Mouse (Mus musculus): ENCODE measurements at regions not wholly inside any gene's neighbourhood (a gene's known extent, or its start where the extent isn't known, plus 50 kb on each side); places are given as distances from the start of the nearest gene placed in this dataset.

GRCm38 (mm10) chr16:9303134-9303533 lies 473.2 kb downstream of the 1810013L24Rik start:
- DNase-seq: no peak
- intact Hi-C loops (cut with DNase I): no loop called here

DNA sequence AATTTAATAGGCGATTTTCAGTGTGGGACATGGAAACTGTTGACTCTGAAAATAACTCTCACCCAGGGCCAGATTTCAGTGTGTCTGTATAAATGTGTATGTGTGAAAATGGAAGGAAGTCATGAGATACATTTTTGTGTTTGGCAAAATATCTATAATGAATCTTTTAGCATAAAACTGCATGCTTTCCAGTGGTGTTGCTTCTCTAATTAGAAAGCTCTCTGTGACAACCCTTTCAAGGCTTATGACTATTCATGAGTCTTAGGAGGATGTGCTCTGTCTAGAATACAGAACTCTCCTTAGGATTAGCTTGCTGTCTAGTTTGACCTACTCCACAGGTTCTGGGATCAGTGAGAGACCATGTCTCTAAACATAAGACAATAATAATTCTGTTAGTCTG lies 474.2 kb downstream of the 1810013L24Rik start:
- DNase-seq: no peak
- intact Hi-C loops (cut with DNase I): no loop called here

DNA sequence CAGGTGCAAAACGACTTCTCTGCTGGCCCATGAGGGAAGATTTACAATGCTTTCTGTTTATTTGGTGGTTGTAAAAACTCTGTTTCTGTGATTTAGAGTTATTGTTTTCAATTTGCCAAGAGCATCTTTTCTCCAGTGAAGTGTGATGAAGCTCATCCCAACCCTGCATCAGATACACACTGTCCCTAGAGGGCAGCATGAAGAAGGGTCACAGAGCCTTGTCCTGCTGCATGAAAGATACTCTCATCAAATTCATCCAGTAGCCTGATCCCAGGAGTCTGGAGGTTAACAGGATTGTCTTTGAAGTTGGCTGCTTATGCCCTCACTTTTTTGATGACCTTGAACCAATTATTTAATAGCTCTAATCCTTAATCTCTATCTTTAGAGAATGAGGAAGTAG lies 480.8 kb downstream of the 1810013L24Rik start:
- intact Hi-C loops (cut with DNase I): no loop called here
- DNase-seq: no peak

DNA sequence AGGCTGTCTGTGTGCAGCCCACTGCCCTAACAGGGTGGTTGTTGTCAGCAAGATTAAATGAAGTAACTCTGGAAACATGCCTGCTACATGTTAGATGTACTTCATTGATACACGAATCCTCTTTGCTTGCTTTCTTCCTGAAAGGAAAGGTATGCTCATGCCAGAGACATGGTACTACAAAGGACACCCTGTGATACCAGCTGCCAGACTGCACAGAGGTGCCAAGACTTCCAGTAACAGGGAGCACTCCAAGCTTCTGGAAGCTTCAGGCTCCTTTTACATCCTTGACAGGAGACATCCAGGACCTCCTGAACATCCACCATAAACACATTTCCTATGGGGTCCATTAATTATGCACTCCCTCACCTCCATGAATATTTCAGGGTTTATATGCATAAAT lies 505.7 kb downstream of the 1810013L24Rik start:
- no peak for DNase-seq
- intact Hi-C loops (cut with DNase I): no loop called here

- no peak for DNase-seq
- intact Hi-C loops (cut with DNase I): no loop called here
Measured at GRCm38 (mm10) chr16:9336063-9336462, 506.2 kb downstream of the 1810013L24Rik start.

DNA sequence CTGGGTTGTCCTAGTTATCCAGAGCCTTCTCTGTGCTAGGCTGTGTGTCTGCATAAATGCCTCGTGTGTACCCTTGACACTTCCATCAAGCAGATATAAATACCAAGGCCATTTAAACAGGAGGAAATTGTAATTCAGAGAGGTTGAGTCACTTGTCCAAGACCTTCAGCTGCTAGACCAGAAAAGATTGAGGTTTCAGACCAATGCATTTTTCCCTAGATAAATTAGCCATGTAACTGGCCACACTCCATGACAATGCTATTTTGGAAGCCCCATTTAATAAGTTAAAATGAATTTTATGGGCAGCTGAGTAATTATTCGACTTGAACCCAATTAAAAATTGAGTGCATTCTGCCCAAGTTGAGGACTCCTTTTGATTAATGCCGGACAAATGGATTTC lies 509.6 kb downstream of the 1810013L24Rik start:
- intact Hi-C loops (cut with DNase I): no loop called here
- DNase-seq: no peak

- no peak for DNase-seq
- intact Hi-C loops (cut with DNase I): no loop called here
Measured at GRCm38 (mm10) chr16:9341245-9341644, 511.3 kb downstream of the 1810013L24Rik start.

DNA sequence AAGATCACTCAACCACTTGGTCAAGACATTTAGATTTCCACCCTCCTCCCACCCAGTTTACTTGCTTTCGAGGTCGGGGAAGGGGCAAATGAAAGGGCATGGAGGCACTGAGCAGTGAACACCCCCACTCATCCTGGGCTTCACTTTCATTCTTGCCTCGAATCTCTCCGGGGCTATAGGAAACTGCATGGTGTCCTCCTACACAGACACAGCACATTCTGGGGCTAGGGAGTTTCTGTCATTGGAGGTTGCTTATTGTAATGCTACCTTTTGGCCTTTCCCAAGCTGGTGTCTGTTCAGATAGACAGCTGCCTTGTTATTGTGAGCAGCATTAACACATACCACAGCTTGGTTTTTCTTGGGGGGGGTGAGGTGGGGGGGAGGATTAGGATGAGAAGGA lies 523.9 kb downstream of the 1810013L24Rik start:
- DNase-seq: no peak
- intact Hi-C loops (cut with DNase I): no loop called here

GRCm38 (mm10) chr16:9354331-9355030 lies 524.6 kb downstream of the 1810013L24Rik start:
- intact Hi-C loops (cut with DNase I): no loop called here
- DNase-seq: no peak

DNA sequence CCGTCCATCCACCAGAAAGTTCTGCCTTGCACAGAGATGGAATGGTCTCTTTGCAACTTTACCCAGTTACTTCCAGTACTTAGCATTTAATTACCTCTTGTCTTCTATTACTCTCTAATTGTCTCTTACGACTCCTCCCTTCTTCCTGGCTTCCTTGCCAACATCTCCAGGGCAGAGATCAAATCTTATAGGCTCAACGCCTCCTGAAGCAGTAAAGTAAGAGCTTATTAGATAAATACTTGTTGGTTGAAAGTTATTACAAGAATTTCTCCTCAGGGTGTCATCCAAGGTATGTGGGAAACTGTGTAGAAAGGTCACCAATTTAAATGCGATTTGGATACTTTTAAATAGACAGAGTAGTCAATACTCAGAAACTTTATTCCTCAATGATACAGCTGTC lies 528.8 kb downstream of the 1810013L24Rik start:
- intact Hi-C loops (cut with DNase I): no loop called here
- no peak for DNase-seq

DNA sequence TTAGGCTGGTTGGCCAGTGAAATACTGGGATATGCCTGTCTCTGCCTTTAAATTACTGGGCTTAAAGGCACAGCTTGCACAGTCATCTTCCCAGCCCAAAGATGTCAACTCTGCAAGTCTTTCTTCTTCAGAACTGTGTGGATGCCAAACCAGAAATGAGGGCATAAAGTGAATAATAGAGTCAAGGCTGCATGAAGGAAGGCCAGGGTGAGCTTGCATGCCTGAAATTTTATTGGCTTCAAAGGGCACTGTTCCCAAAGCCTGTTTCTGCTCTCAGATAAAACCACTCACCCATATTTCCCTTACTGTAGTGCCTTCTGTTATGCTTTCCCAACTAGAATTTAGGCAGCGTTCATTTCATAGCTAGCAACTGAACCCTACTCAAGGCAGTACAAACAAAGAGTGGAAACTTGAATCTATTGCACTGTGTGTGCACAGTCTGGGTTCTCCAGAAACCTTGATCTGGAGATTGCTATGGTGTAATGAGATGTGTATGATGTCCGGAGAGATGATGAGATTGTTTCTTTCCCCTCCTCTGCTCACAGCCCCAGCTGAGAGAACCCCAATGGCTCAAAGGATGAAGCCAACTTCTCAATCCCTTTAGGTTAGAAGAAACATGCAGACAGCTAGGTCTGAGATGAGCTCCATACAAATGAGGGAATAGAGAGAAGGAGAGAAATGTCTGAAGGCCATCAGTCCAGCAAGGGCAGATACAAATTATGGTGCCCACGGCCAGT lies 529.7 kb downstream of the 1810013L24Rik start:
- intact Hi-C loops (cut with DNase I): no loop called here
- no peak for DNase-seq

- DNase-seq: no peak
- intact Hi-C loops (cut with DNase I): no loop called here
Measured at GRCm38 (mm10) chr16:9360741-9361255, 530.9 kb downstream of the 1810013L24Rik start.

DNA sequence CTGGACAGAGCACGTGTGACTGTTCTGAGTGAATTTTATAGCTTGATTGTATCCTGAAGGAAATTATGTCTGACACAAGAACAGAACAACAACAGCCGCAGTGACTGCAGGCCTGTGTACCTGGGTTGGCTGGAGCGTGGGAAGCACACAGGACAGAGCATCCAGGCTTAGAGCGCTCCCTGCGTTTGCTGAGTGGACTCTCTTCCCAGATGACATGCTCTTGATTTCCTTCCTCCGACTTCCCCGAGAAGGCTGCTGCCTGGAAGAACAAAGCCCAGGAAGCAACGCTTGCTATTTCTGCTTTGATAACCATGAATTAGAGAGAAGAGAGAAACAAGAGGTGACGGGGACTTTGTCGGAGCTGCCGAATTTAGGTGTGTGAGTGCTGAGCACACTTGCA lies 532.2 kb downstream of the 1810013L24Rik start:
- DNase-seq: peak in 1 of 2 experiments; percentile 5
- intact Hi-C loops (cut with DNase I): no loop called here

GRCm38 (mm10) chr16:9364105-9364504 lies 534.2 kb downstream of the 1810013L24Rik start:
- DNase-seq: no peak
- intact Hi-C loops (cut with DNase I): no loop called here

DNA sequence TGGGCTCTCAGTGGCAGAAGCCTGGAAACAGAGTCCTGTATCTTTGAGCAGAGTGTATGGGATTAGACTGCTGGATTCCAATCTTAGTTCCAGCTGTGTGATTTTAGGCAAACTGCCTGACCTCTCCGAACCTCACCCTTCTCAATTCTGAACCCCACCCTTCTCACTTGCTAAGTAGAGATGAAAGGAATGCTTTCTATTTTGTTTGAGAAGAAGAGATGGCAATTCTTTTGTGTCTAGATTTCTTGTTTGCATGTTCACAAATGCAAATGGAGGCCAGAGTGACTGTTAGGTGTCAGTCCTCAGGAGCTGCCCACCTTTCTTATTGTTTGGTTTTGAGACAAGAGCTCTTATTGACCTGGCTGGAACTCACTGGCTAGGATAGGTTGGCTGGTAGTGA lies 561.1 kb downstream of the 1810013L24Rik start:
- no peak for DNase-seq
- intact Hi-C loops (cut with DNase I): no loop called here

- intact Hi-C loops (cut with DNase I): no loop called here
- DNase-seq: peak; percentile 6 to 8
Measured at GRCm38 (mm10) chr16:9404736-9405135, 574.8 kb downstream of the 1810013L24Rik start.

DNA sequence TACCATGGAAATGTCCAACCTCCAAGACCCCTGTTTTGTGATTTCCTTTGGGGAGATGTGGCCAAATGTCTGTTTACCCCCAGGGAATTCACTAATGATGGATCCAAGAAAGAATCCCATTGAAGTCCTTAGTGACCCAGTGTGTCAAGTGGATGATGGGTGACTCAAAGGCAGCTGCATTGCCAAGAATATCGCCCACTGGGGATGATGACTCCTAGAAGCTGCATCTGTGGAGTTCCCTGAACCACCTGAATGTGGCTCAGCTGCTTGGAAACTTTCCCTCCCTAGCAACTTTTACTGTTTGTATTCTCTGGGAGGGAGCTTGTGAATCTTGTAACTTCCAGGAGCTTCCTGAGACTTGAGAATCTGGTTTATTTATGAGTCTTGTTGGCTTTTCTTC lies 578.3 kb downstream of the 1810013L24Rik start:
- DNase-seq: no peak
- intact Hi-C loops (cut with DNase I): no loop called here

DNA sequence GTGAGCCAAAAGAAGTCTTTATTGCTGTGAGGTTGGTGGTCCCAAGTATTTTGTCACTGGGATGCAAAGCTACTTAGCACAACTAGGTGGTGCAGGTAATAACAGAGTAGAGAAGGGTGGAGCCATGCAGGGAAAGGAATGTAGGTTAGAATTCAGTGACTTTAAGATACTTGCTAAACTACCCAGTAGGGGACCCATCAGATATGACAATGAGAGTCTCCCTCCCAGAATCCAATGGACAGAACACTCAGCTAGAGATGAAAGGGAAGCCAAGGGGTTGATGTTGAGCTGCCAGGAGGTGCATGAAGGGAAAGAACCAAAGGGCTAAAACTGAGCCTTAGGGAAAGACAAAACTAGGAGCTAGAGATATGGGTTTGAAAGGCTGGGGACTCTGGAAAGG lies 564.9 kb downstream of the Grin2a start:
- intact Hi-C loops (cut with DNase I): no loop called here
- no peak for DNase-seq

DNA sequence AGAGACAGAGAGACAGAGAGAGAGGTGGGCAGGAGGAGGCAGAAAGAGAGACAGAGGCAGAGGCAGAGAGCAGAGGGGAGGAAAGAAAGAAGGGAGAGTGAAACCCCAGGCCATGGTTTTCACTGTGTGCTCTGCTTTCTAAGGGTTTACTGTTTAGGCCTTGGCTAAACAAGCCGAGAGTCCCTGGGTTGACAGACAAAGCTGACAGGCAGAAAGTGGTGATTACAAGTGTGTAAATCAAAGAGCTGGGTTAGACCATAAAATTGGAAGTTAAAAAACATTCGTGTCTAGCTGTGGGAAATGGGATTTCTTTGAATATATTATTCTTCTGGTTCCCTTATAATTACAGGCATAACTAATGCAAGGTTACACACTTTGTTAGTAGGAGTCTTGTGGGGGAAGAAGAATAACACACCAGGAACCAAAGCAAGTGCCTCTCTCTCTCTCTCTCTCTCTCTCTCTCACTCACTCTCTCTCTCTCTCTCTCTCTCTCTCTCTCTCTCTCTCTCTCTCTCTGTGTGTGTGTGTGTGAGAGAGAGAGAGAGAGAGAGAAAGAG lies 556.0 kb downstream of the Grin2a start:
- DNase-seq: no peak
- intact Hi-C loops (cut with DNase I): no loop called here

- DNase-seq: no peak
- intact Hi-C loops (cut with DNase I): no loop called here
Measured at GRCm38 (mm10) chr16:9439891-9440290, 555.5 kb downstream of the Grin2a start.

- no peak for DNase-seq
- intact Hi-C loops (cut with DNase I): no loop called here
Measured at GRCm38 (mm10) chr16:9452058-9452457, 543.3 kb downstream of the Grin2a start.

- intact Hi-C loops (cut with DNase I): no loop called here
- no peak for DNase-seq
Measured at GRCm38 (mm10) chr16:9457574-9457973, 537.8 kb downstream of the Grin2a start.

Data from heart, postnatal 36 days (tissue).